Mouse (Mus musculus): ENCODE data around the gene Atp6v0a2. TPM values are rescaled to one million over a fixed set of nuclear protein-coding genes. Genes with fewer than 3 reads are reported as not detected.
A peak's percentile ranks its signal among the peaks of the same experiment; 100 is the strongest.

The Atp6v0a2 gene
- polyA plus RNA-seq, 1 experiment from 2014 or later, result 17.9 TPM

DNA sequence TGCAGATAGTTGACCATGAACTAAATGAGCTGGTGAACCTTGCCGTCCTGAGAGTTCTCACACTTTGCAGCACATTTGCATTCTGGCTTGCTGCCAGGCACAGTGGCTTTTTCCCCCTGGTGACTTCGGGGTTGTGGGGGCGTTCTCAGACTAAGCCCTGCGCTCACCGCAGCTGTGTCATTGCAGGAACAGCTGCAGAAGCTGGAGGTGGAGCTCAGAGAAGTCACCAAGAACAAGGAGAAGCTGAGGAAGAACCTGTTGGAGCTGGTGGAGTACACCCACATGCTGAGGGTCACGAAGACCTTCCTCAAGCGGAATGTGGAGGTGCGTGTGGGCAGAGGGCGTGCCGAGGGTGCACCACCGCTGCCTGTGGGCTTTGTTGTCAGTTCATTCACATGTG lies 8.9 kb downstream of the Atp6v0a2 start:
- H3K4me3 ChIP-seq (replicated peaks), result no peak overlapping the region
- no peak overlapping the region for H3K27ac ChIP-seq
- no peak for ATAC-seq (ENCODE audit: low read depth)
- H3K4me2 ChIP-seq, result no peak overlapping the region
- peaks cover 81% of the 10 kb centered on the region for H3K36me3 ChIP-seq
- H3K27me3 ChIP-seq, result no peaks in the 10 kb centered on the region
- 89% methylated on average over 11 of the region's 11 CpGs for WGBS (ENCODE audit: insufficient replicate concordance)
- H3K4me1 ChIP-seq (replicated peaks), result no peaks in the 10 kb centered on the region
- H3K9ac ChIP-seq, result no peak overlapping the region
- no peak for DNase-seq
- H3K9me3 ChIP-seq (replicated peaks), result no peaks in the 10 kb centered on the region

DNA sequence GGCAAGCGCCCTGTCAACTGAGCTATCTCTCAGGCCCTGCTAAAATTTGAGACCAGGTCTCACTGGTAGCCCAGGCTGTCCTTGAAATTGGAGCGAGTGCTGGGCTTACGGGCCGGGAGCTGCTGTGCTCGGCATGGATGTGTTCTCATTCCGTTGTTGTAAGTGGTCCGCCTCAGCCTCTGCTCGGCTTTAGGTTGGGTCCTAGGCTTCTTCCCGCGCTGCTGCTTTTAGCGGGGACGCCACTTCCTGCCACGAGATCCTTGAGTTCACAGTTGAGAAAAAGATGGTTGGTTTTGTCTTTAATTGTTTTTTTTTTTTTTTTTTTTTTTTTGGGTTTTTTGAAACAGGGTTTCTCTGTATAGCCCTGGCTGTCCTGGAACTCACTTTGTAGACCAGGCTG lies 9.5 kb downstream of the Atp6v0a2 start:
- DNase-seq, result no peak
- no peak overlapping the region for H3K27ac ChIP-seq
- ATAC-seq (ENCODE audit: low read depth), result no peak
- 90% methylated on average over 13 of the region's 13 CpGs for WGBS (ENCODE audit: insufficient replicate concordance)
- no peak overlapping the region for H3K9ac ChIP-seq
- no peak overlapping the region for H3K4me2 ChIP-seq
- peaks cover 87% of the 10 kb centered on the region for H3K36me3 ChIP-seq
- no peaks in the 10 kb centered on the region for H3K27me3 ChIP-seq
- no peak overlapping the region for H3K4me3 ChIP-seq (replicated peaks)
- no peaks in the 10 kb centered on the region for H3K9me3 ChIP-seq (replicated peaks)
- H3K4me1 ChIP-seq (replicated peaks), result no peaks in the 10 kb centered on the region

DNA sequence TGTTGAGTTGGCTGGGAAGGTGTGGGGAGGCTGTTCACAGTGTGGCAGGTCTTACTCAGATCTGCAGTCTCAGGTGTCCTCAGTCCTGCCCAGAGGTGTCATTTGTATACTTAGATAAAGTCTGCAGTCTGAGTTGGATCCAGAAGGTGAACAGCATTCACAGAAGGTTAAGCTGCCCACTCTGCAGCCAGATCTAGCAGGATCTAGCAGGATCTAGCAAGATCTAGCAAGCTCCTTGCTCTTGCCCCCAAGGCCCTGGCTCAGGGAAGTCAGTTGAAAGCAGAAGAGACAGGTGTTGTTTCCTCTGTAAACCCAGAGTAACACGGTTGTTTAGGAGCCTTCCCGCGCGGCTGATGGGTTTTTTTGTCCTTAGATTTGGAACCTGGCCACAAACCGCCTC lies 85.4 kb downstream of the Atp6v0a2 start:
- Histone ChIP-seq H3K9me3 (replicated peaks) (no peaks in the 10 kb centered on the region), H3K27me3 (no peaks in the 10 kb centered on the region), H3K4me2 (no peak overlapping the region), H3K4me3 (replicated peaks) (no peak overlapping the region), H3K9ac (no peak overlapping the region), H3K27ac (no peak overlapping the region), H3K4me1 (replicated peaks) (no peaks in the 10 kb centered on the region), H3K36me3 (peaks cover 70% of the 10 kb centered on the region)
- no peak for DNase-seq
- no peak for ATAC-seq (ENCODE audit: low read depth)
- 76% methylated on average over 5 of the region's 5 CpGs for WGBS (ENCODE audit: insufficient replicate concordance)

DNA sequence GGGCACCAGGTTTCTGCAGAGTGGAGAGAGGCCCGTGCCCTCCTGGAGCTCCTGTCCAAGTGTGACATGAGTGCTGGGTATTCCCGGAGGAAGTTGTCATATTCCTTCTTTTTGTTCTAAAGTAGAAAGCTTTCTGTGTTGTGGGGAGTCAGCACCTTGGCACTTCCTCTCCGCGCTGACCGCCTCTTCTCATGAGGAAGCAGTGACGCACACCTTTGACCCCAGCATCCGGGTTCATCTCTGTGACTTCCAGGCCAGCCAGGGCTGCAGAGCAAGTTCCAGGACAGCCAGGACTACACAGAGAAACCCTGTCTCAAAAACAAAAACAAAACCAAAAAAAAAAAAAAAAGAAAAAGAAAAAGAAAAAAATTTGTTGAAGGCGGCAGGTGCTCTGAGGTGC lies 86.8 kb downstream of the Atp6v0a2 start:
- no peak overlapping the region for H3K27ac ChIP-seq

DNA sequence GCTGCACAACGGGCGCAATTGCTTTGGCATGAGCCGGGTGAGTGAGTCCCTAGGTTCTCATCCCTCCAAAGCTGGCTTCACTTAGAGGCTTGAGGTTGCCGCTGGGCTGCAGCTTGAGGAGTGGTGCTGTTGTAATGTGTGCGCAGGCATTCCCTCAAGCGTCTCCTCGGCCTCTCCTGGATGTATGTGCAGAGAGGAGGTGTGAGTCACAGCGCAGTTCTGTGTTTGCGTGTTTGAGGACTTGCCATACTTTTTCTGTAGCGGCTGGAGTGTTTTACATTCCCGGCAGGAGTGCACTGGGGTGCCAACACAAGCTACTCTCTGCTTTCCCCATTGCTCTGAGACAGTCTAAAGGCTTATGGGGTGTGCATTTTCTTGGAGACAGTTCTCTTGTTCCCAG lies 89.6 kb downstream of the Atp6v0a2 start:
- no peak for ATAC-seq (ENCODE audit: low read depth)
- 85% methylated on average over 11 of the region's 11 CpGs for WGBS (ENCODE audit: insufficient replicate concordance)
- Histone ChIP-seq H3K4me3 (replicated peaks) (no peak overlapping the region), H3K4me2 (no peak overlapping the region), H3K4me1 (replicated peaks) (no peaks in the 10 kb centered on the region), H3K9me3 (replicated peaks) (no peaks in the 10 kb centered on the region), H3K27me3 (no peaks in the 10 kb centered on the region), H3K36me3 (peaks cover 85% of the 10 kb centered on the region), H3K27ac (no peak overlapping the region), H3K9ac (no peak overlapping the region)
- DNase-seq, result no peak

More for the DNA sequence above, 86.8 kb downstream of the Atp6v0a2 start:
- Histone ChIP-seq H3K9me3 (replicated peaks) (no peaks in the 10 kb centered on the region), H3K36me3 (peaks cover 84% of the 10 kb centered on the region), H3K4me1 (replicated peaks) (no peaks in the 10 kb centered on the region), H3K4me3 (replicated peaks) (no peak overlapping the region), H3K9ac (no peak overlapping the region), H3K4me2 (no peak overlapping the region), H3K27me3 (no peaks in the 10 kb centered on the region)
- ATAC-seq (ENCODE audit: low read depth) (no peak), DNase-seq (no peak)
- 81% methylated on average over 8 of the region's 8 CpGs for WGBS (ENCODE audit: insufficient replicate concordance)

DNA sequence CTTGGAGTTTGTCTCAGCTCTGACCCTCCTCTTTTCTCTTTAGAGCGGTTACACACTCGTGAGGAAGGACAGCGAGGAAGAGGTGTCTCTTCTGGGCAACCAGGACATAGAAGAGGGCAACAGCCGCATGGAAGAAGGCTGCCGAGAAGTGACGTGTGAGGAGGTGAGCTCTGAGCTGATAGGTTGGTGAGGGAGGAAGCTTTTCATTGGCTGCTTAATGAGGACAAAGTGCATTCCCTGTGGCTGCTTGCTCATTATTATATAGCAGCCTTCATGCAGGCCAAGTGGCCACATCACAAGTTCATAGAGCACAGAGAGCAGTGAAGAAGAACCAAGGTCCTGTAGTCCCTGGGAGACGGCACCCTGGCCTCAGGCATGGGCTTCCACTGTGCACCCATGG lies 90.0 kb downstream of the Atp6v0a2 start:
- Histone ChIP-seq H3K9ac (no peak overlapping the region), H3K4me3 (replicated peaks) (no peak overlapping the region), H3K4me1 (replicated peaks) (no peaks in the 10 kb centered on the region), H3K4me2 (no peak overlapping the region), H3K27me3 (no peaks in the 10 kb centered on the region), H3K27ac (no peak overlapping the region), H3K36me3 (peaks cover 81% of the 10 kb centered on the region), H3K9me3 (replicated peaks) (no peaks in the 10 kb centered on the region)
- no peak for ATAC-seq (ENCODE audit: low read depth)
- no peak for DNase-seq
- WGBS (ENCODE audit: insufficient replicate concordance), result 80% methylated on average over 7 of the region's 7 CpGs

DNA sequence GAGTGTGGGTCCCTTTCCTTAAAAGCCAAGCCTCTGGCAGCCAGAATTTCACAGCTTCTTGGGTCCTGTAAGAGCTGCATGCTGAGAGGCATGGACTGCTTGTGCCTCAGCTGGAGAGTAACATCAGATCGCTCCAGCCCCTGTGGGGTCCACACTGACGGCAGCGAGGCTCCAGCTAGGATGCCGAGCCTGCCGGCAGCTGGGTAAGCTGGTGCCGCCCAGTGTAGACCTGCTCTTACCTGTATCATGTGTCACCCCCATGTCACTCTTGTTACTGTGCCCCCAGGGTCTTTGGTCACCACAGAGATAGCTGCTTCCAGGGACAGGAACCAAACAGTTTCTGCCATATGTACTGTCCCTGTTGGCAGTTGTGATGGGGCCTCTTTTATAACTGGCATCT lies 94.7 kb downstream of the Atp6v0a2 start:
- WGBS (ENCODE audit: insufficient replicate concordance), result 89% methylated on average over 6 of the region's 6 CpGs
- H3K4me2 ChIP-seq, result no peak overlapping the region
- H3K27me3 ChIP-seq, result no peaks in the 10 kb centered on the region
- H3K27ac ChIP-seq, result no peak overlapping the region
- peaks cover 48% of the 10 kb centered on the region for H3K36me3 ChIP-seq
- H3K9ac ChIP-seq, result no peak overlapping the region
- no peak overlapping the region for H3K4me3 ChIP-seq (replicated peaks)
- ATAC-seq (ENCODE audit: low read depth), result no peak
- no peaks in the 10 kb centered on the region for H3K9me3 ChIP-seq (replicated peaks)
- no peak for DNase-seq
- no peaks in the 10 kb centered on the region for H3K4me1 ChIP-seq (replicated peaks)

DNA sequence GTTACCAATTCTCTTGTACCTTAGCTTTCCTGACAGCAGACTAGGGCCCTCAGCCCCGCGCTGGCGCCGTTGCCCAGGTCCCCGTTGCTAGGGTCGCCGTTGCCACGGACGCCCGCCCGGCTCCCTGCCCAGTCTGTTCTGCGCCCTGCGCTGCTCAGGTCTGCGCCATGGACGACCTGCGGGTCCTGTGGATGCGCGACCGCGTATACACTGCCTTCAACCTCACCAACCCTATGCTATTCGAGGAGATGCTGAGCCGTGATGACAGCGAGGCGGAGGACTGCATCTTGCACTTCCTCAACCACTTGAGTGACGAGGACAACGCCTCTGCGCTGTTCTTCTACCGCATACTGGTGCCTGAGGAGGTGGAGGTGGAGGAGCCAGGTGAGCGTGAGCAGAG lies 96.6 kb downstream of the Atp6v0a2 start, which contains the start of gene Dnah10:
TSS of gene Dnah10 (plus strand) at position 89 of the 400 bp plus-strand sequence.
- DNase-seq (no peak), ATAC-seq (ENCODE audit: low read depth) (no peak; the same call in 1 of the 2 replicates)
- Histone ChIP-seq H3K4me3 (replicated peaks) (no peak within 1 kb of the TSS), H3K4me2 (no peak within 1 kb of the TSS), H3K27ac (no peak within 1 kb of the TSS), H3K27me3 (no peaks in the 10 kb centered on the region), H3K9me3 (replicated peaks) (no peaks in the 10 kb centered on the region), H3K4me1 (replicated peaks) (peaks cover 7% of the 10 kb centered on the region; the same call in 1 of the 2 replicates), H3K9ac (no peak within 1 kb of the TSS), H3K36me3 (peaks cover 29% of the 10 kb centered on the region)
- 25% methylated on average over 29 of the region's 29 CpGs for WGBS (ENCODE audit: insufficient replicate concordance)

DNA sequence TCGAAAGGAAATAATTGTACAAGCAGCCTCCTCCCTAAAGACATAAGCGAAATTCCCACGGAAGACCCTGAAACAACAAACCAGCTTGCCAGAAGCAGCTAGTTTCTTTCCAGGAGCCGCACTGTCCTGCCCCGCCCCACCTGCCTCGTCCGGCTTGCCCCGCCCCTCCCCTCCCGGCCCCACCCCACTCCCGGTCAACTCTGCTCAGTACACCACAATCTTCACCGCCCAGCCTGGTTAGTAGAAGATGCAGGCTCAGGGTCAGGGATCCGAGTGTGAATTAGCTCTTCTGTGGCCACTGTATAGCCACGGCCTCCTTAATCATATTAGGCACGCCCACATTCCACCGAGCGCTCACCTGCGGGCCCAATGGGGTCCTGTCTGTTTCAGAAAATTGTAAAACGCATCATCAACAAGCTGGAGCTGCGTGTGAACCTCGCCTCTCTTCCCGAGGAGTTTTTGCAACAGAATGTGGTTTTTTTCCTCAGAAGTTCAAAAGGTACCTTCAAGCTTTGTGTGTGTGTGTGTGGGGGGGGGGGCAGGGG lies 101.4 kb downstream of the Atp6v0a2 start:
- no peak for DNase-seq
- no peaks in the 10 kb centered on the region for H3K36me3 ChIP-seq
- peak overlapping the region; percentile 52 for H3K4me2 ChIP-seq
- ATAC-seq (ENCODE audit: low read depth), result no peak
- WGBS (ENCODE audit: insufficient replicate concordance), result 7% methylated on average over 21 of the region's 21 CpGs
- no peaks in the 10 kb centered on the region for H3K27me3 ChIP-seq
- H3K4me3 ChIP-seq (replicated peaks), result peak overlapping the region; percentile 35
- H3K9ac ChIP-seq, result no peak overlapping the region
- no peaks in the 10 kb centered on the region for H3K9me3 ChIP-seq (replicated peaks)
- no peak overlapping the region for H3K27ac ChIP-seq
- H3K4me1 ChIP-seq (replicated peaks), result peaks cover 7% of the 10 kb centered on the region; the same call in 1 of the 2 replicates

DNA sequence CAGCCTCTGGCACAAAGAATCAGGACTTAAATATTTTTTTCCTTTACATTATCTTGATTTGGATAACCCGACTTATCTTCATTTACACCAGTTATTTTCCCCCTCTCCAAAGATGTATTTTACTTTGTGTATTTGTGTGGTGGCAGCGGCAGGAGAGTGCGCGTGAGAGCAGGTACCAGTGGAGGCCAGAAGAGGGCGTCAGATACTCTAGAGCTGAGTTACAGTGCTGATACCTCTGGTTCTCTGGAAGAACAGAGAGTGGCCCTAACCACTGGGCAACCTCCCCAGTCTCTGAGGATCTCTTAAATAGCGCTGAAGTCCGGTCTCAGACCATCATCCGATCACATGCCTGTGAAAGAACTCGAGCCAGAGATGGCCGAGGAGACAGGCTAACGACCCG lies 105.6 kb downstream of the Atp6v0a2 start:
- no peaks in the 10 kb centered on the region for H3K27me3 ChIP-seq
- no peak overlapping the region for H3K4me3 ChIP-seq (replicated peaks)
- WGBS (ENCODE audit: insufficient replicate concordance), result 75% methylated on average over 12 of the region's 12 CpGs
- H3K4me1 ChIP-seq (replicated peaks), result peaks cover 7% of the 10 kb centered on the region; the same call in 1 of the 2 replicates
- H3K36me3 ChIP-seq, result no peaks in the 10 kb centered on the region
- ATAC-seq (ENCODE audit: low read depth) (no peak), DNase-seq (no peak)
- H3K9me3 ChIP-seq (replicated peaks), result no peaks in the 10 kb centered on the region
- H3K4me2 ChIP-seq, result no peak overlapping the region
- H3K9ac ChIP-seq, result no peak overlapping the region
- H3K27ac ChIP-seq, result no peak overlapping the region

DNA sequence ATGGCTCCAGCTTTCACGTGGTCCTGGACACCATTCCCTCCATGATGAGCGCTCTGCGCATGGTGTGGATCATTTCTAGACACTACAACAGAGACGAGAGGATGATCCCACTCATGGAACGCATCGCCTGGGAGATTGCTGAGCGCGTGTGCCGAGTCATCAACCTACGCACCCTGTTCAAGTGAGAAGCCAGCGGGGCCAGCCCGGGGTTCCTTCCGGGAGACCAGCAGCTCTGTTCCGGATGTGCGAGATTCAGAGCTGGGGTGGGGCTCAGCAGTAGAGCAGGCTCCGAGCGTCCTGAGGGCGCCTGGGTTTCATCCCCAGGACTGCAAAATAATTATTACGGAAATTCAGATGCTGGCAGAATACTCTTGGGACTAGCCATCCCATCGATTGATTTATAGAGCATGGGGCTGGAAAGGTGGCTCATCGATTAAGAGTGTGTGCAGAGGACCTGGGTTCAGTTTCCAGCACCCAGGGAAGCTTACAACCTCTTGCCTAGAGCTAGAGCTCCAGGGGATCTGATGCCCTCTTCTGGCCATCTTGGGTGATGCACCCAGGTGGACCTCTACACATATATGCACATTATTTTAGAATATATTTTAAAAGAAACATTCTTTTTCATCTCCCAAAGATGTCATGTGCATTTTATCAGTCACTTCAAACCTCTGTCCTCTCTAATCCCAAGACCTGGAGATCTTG lies 113.7 kb downstream of the Atp6v0a2 start:
- Histone ChIP-seq H3K36me3 (no peaks in the 10 kb centered on the region), H3K4me3 (replicated peaks) (no peak overlapping the region), H3K27me3 (no peaks in the 10 kb centered on the region), H3K4me1 (replicated peaks) (no peaks in the 10 kb centered on the region), H3K9ac (no peak overlapping the region), H3K9me3 (replicated peaks) (0 out of 2 replicates have a peak, but pooled peaks cover 7% of the 10 kb centered on the region), H3K27ac (no peak overlapping the region), H3K4me2 (no peak overlapping the region)
- 83% methylated on average over 21 of the region's 21 CpGs for WGBS (ENCODE audit: insufficient replicate concordance)
- ATAC-seq (ENCODE audit: low read depth) (no peak), DNase-seq (no peak)

DNA sequence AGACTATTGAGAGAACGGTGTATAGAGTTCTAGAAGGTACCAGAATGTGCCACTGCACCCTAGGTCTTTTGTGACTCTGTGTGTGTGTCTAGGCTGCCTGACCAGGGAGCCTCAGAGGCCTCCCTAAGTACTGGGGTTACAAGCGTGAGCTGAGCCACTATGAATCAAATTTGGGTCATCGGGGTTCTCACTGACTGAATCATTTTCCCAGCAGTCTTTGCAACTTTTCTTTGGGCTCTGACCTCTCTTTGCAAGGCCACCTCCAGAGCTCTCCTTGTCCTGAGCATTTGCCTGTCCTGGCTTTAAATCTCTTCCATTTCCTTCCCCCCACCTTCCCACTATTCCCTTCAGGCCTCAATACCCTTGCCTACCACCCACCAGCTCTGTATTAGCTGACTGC lies 115.5 kb downstream of the Atp6v0a2 start:
- Histone ChIP-seq H3K4me2 (no peak overlapping the region), H3K36me3 (no peaks in the 10 kb centered on the region), H3K9ac (no peak overlapping the region), H3K4me1 (replicated peaks) (no peaks in the 10 kb centered on the region), H3K27ac (no peak overlapping the region), H3K27me3 (no peaks in the 10 kb centered on the region), H3K4me3 (replicated peaks) (no peak overlapping the region), H3K9me3 (replicated peaks) (0 out of 2 replicates have a peak, but pooled peaks cover 7% of the 10 kb centered on the region)
- no peak for ATAC-seq (ENCODE audit: low read depth)
- WGBS (ENCODE audit: insufficient replicate concordance), result 78% methylated on average over 3 of the region's 3 CpGs
- no peak for DNase-seq
